In genomic region chr10:12869029-12869671, GRCm38 (mm10) we compare ENCODE assay signal across 8 mouse cellular contexts. TPM values are rescaled to one million over a fixed set of nuclear protein-coding genes. Genes with fewer than 3 reads are reported as not detected.
A peak's percentile ranks its signal among the peaks of the same experiment; 100 is the strongest.
DNase-seq lines count a peak whose midpoint lies in the region; ATAC-seq lines count a peak whose summit lies in the region.

Gene Utrn (minus strand): TSS chr10:12869365.

- peak within 1 kb of the TSS; percentile 78 for H3K9ac ChIP-seq in hindbrain, embryonic 13.5 days

- peaks cover 22% of the 10 kb centered on the region for H3K4me1 ChIP-seq in hindbrain, embryonic 13.5 days (replicated peaks)

- no peaks in the 10 kb centered on the region for H3K9me3 ChIP-seq in hindbrain, embryonic 13.5 days

- DNase-seq in R1 (ENCODE audit: low read depth, low spot score): peak; percentile 92
- DNase-seq in cerebellum, postnatal 10 days: peak; percentile 79 to 85
- DNase-seq in frontal cortex, postnatal 25 days (ENCODE audit: low spot score in 2 of 2): peak; percentile 27 to 43
- DNase-seq in left cerebral cortex, postnatal 10 days (ENCODE audit: extremely low spot score in 1 of 2, low spot score in 2 of 2): peak in 1 of 2 experiments; percentile 92
- DNase-seq in right cerebral cortex, postnatal 25 days: peak; percentile 69
- peak; percentile 95 for DNase-seq in yolk sac, embryonic 10.5 days (ENCODE audit: low spot score)

- H3K4me2 ChIP-seq in hindbrain, embryonic 13.5 days: peak within 1 kb of the TSS; percentile 91

- intact Hi-C loops in left cerebral cortex, postnatal 10 days (cut with DNase I): loop anchor here (5.0 kb wide), 1 partner anchor 167 kb away; no protein-coding TSS in a partner anchor

- ATAC-seq in hindbrain, embryonic 13.5 days (ENCODE audit: low FRiP score): peak; percentile 86
- ATAC-seq in megakaryocyte progenitor cell, adult 5-6 weeks (replicated peaks; ENCODE audit: poor library complexity): peak; percentile 53

- peak within 1 kb of the TSS; percentile 64 for H3K4me3 ChIP-seq in hindbrain, embryonic 13.5 days

- no peaks in the 10 kb centered on the region for H3K36me3 ChIP-seq in hindbrain, embryonic 13.5 days

- peaks cover 11% of the 10 kb centered on the region; the same call in 1 of the 2 replicates for H3K27me3 ChIP-seq in hindbrain, embryonic 13.5 days

- peak within 1 kb of the TSS; percentile 55 for H3K27ac ChIP-seq in hindbrain, embryonic 13.5 days

- under 1% methylated on average over 67 of the region's 77 CpGs for WGBS in hindbrain, embryonic 13.5 days

RNA-seq across cellular contexts. Expression of gene Utrn, which starts in this region (rescaled TPM):
- polyA plus RNA-seq in hindbrain, embryonic 13.5 days (2015; fragmentation: Nextera tagmentation; extraction: Ambion mirVana): 30.1 and 31.4 TPM in 2 replicates
- 10 to 100 TPM; 41.5 to 42.8 TPM for total RNA-seq in left cerebral cortex, postnatal 10 days (2021)
- total RNA-seq in megakaryocyte progenitor cell, adult 5-6 weeks (2015): 25.6 and 28.2 TPM in 2 replicates
- total RNA-seq in megakaryocyte progenitor cell, adult 5-6 weeks (2017): 17.2 and 24.2 TPM in 2 replicates
